Mouse (Mus musculus): Measurements from ENCODE around the gene Gng12.

Gng12 gene

GRCm38 (mm10) chr6:66964222-66964621 lies 68.0 kb downstream of the Gng12 start:
- no peak for TF ChIP-seq GATA4 (IDR thresholded peaks at IDR 0.05; ENCODE audit: insufficient replicate concordance, low read length)

GRCm38 (mm10) chr6:66965203-66965602 lies 69.0 kb downstream of the Gng12 start:
- TF ChIP-seq GATA4 (IDR thresholded peaks at IDR 0.05; ENCODE audit: insufficient replicate concordance, low read length) = no peak

- TF ChIP-seq GATA4 (IDR thresholded peaks at IDR 0.05; ENCODE audit: insufficient replicate concordance, low read length) = no peak
Measured at GRCm38 (mm10) chr6:66967788-66968187, 71.6 kb downstream of the Gng12 start.

GRCm38 (mm10) chr6:66969446-66969845 lies 73.2 kb downstream of the Gng12 start:
- TF ChIP-seq GATA4 (IDR thresholded peaks at IDR 0.05; ENCODE audit: insufficient replicate concordance, low read length) = no peak

GRCm38 (mm10) chr6:66972300-66972699 lies 76.1 kb downstream of the Gng12 start:
- TF ChIP-seq GATA4 (IDR thresholded peaks at IDR 0.05; ENCODE audit: insufficient replicate concordance, low read length) = no peak

GRCm38 (mm10) chr6:66973180-66973579 lies 77.0 kb downstream of the Gng12 start:
- TF ChIP-seq GATA4 (IDR thresholded peaks at IDR 0.05; ENCODE audit: insufficient replicate concordance, low read length) = no peak

- TF ChIP-seq GATA4 (IDR thresholded peaks at IDR 0.05; ENCODE audit: insufficient replicate concordance, low read length) = no peak
Measured at GRCm38 (mm10) chr6:66975522-66975921, 79.3 kb downstream of the Gng12 start.

GRCm38 (mm10) chr6:66979197-66979596 lies 83.0 kb downstream of the Gng12 start:
- no peak for TF ChIP-seq GATA4 (IDR thresholded peaks at IDR 0.05; ENCODE audit: insufficient replicate concordance, low read length)

- TF ChIP-seq GATA4 (IDR thresholded peaks at IDR 0.05; ENCODE audit: insufficient replicate concordance, low read length) = no peak
Measured at GRCm38 (mm10) chr6:66980040-66980439, 83.8 kb downstream of the Gng12 start.

- no peak for TF ChIP-seq GATA4 (IDR thresholded peaks at IDR 0.05; ENCODE audit: insufficient replicate concordance, low read length)
Measured at GRCm38 (mm10) chr6:66981366-66981765, 85.2 kb downstream of the Gng12 start.

- TF ChIP-seq GATA4 (IDR thresholded peaks at IDR 0.05; ENCODE audit: insufficient replicate concordance, low read length) = 0 out of 2 replicates have a peak, but pooled peaks have one; percentile 18
Measured at GRCm38 (mm10) chr6:66981864-66982263, 85.7 kb downstream of the Gng12 start.

GRCm38 (mm10) chr6:66984079-66984478 lies 87.9 kb downstream of the Gng12 start:
- TF ChIP-seq GATA4 (IDR thresholded peaks at IDR 0.05; ENCODE audit: insufficient replicate concordance, low read length) = no peak

- no peak for TF ChIP-seq GATA4 (IDR thresholded peaks at IDR 0.05; ENCODE audit: insufficient replicate concordance, low read length)
Measured at GRCm38 (mm10) chr6:66984672-66985071, 88.5 kb downstream of the Gng12 start.

- no peak for TF ChIP-seq GATA4 (IDR thresholded peaks at IDR 0.05; ENCODE audit: insufficient replicate concordance, low read length)
Measured at GRCm38 (mm10) chr6:66985500-66985899, 89.3 kb downstream of the Gng12 start.

GRCm38 (mm10) chr6:66986063-66986462 lies 89.9 kb downstream of the Gng12 start:
- no peak for TF ChIP-seq GATA4 (IDR thresholded peaks at IDR 0.05; ENCODE audit: insufficient replicate concordance, low read length)

- TF ChIP-seq GATA4 (IDR thresholded peaks at IDR 0.05; ENCODE audit: insufficient replicate concordance, low read length) = no peak
Measured at GRCm38 (mm10) chr6:66987643-66988042, 91.4 kb downstream of the Gng12 start.

GRCm38 (mm10) chr6:66988363-66988762 lies 92.2 kb downstream of the Gng12 start:
- TF ChIP-seq GATA4 (IDR thresholded peaks at IDR 0.05; ENCODE audit: insufficient replicate concordance, low read length) = no peak

- TF ChIP-seq GATA4 (IDR thresholded peaks at IDR 0.05; ENCODE audit: insufficient replicate concordance, low read length) = no peak
Measured at GRCm38 (mm10) chr6:66989037-66989436, 92.8 kb downstream of the Gng12 start.

Data from liver, adult (tissue).